In the genomic region with DNA sequence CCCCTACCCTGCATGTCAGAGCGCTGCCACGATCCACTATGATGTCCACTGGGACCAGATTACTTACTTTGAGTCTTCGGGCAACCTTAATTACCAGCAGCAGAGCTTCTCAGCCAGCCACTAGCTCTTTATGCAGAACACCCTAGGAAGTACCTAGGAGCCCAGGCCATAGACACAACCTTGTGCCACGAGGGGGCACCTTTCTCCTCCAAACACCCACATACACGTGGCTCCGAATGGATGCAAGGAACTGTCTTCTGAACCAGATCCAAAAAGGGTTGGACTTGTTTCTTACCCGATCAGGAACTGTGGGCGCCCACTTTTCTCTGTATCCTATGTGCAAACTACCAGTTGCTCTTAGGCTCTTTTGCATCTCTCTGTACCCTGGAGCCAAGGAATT, we compare ENCODE assay signal across 17 mouse cellular contexts. TPM values are rescaled to one million over a fixed set of nuclear protein-coding genes. Genes with fewer than 3 reads are reported as not detected.
A peak's percentile ranks its signal among the peaks of the same experiment; 100 is the strongest.
DNase-seq lines count a peak whose midpoint lies in the region; ATAC-seq and TF ChIP-seq lines count a peak whose summit lies in the region.
"Had no signal": no experiment of that assay in that cellular context is flagged by ENCODE, and none has a peak within 500 bp of the region (broad histone marks: within the 10 kb centered on the region; RNA-seq: fewer than 3 reads in every experiment).

No protein-coding gene starts in this region.

- WGBS in embryonic facial prominence, embryonic 14.5 days, result 43% methylated on average over 8 of the region's 8 CpGs
- WGBS in embryonic facial prominence, embryonic 10.5 days, result 48% methylated on average over 8 of the region's 8 CpGs
- 43% methylated on average over 8 of the region's 8 CpGs for WGBS in lung, embryonic 14.5 days

- ATAC-seq in embryonic facial prominence, embryonic 14.5 days (ENCODE audit: low read depth), result no peak
- ATAC-seq in lung, embryonic 14.5 days (ENCODE audit: insufficient read depth), result no peak
- peak; percentile 75 for ATAC-seq in megakaryocyte progenitor cell, adult 5-6 weeks (replicated peaks; ENCODE audit: poor library complexity)
- no peak for ATAC-seq in monocyte, adult 5-6 weeks (replicated peaks; ENCODE audit: insufficient number of reproducible peaks, low FRiP score, low TSS enrichment, poor library complexity, severe bottlenecking)
- ATAC-seq: Patski had no signal

- no peaks in the 10 kb centered on the region for H3K4me1 ChIP-seq in embryonic facial prominence, embryonic 14.5 days (ENCODE audit: control insufficient read depth, insufficient read depth, low read length)
- H3K4me1 ChIP-seq in embryonic facial prominence, embryonic 10.5 days, result no peaks in the 10 kb centered on the region
- H3K4me1 ChIP-seq in lung, embryonic 14.5 days (ENCODE audit: insufficient read depth), result no peaks in the 10 kb centered on the region
- H3K4me1 ChIP-seq: liver, embryonic 13.5 days; neural tube, embryonic 15.5 days had no signal

- peak; percentile 8 for DNase-seq in embryonic facial prominence, embryonic 14.5 days (ENCODE audit: low spot score)
- DNase-seq in embryonic facial prominence, embryonic 10.5 days (ENCODE audit: low spot score), result no peak
- peak; percentile 10 for DNase-seq in lung, embryonic 14.5 days
- DNase-seq in lung, postnatal 36 days, result no peak
- peak; percentile 23 for DNase-seq in MN1 (ENCODE audit: low spot score)
- no peak for DNase-seq in right cerebral cortex, postnatal 36 days (ENCODE audit: low spot score in 2 of 2)
- DNase-seq: cerebellum, adult 8-10 months; liver, embryonic 13.5 days; spleen, adult 18-20 months; thymus, adult 18-20 months had no signal

- H3K27ac ChIP-seq in embryonic facial prominence, embryonic 14.5 days (replicated peaks; ENCODE audit: low read depth, low read length), result no peak overlapping the region
- H3K27ac ChIP-seq in embryonic facial prominence, embryonic 10.5 days (replicated peaks), result no peak overlapping the region
- no peak overlapping the region for H3K27ac ChIP-seq in lung, embryonic 14.5 days (ENCODE audit: low read depth)
- H3K27ac ChIP-seq: heart, adult 2 months; liver, embryonic 13.5 days; neural tube, embryonic 15.5 days had no signal

- no peaks in the 10 kb centered on the region for H3K36me3 ChIP-seq in embryonic facial prominence, embryonic 14.5 days (ENCODE audit: control insufficient read depth, insufficient read depth, low read length)
- no peaks in the 10 kb centered on the region for H3K36me3 ChIP-seq in embryonic facial prominence, embryonic 10.5 days (replicated peaks)
- H3K36me3 ChIP-seq in lung, embryonic 14.5 days (ENCODE audit: insufficient read depth), result no peaks in the 10 kb centered on the region
- H3K36me3 ChIP-seq: liver, embryonic 13.5 days; neural tube, embryonic 15.5 days had no signal

- no peak for TF ChIP-seq CTCF in lung, embryonic 14.5 days (IDR thresholded peaks at IDR 0.05; ENCODE audit: low read depth)

- no peaks in the 10 kb centered on the region for H3K27me3 ChIP-seq in embryonic facial prominence, embryonic 14.5 days (replicated peaks; ENCODE audit: control insufficient read depth, insufficient read depth, low read length)
- no peaks in the 10 kb centered on the region for H3K27me3 ChIP-seq in embryonic facial prominence, embryonic 10.5 days (replicated peaks; ENCODE audit: low read depth, poor library complexity, severe bottlenecking)
- no peaks in the 10 kb centered on the region for H3K27me3 ChIP-seq in lung, embryonic 14.5 days (ENCODE audit: insufficient read depth, low read length)
- H3K27me3 ChIP-seq: liver, embryonic 13.5 days; neural tube, embryonic 15.5 days had no signal

- no peak overlapping the region for H3K4me3 ChIP-seq in embryonic facial prominence, embryonic 14.5 days (ENCODE audit: low read depth, low read length)
- H3K4me3 ChIP-seq in embryonic facial prominence, embryonic 10.5 days, result no peak overlapping the region
- H3K4me3 ChIP-seq in lung, embryonic 14.5 days (ENCODE audit: low read depth, low read length), result no peak overlapping the region
- H3K4me3 ChIP-seq: heart, adult 2 months; liver, embryonic 13.5 days; neural tube, embryonic 15.5 days had no signal

- H3K9ac ChIP-seq in embryonic facial prominence, embryonic 14.5 days (ENCODE audit: low read depth, low read length), result no peak overlapping the region
- H3K9ac ChIP-seq in lung, embryonic 14.5 days, result no peak overlapping the region
- H3K9ac ChIP-seq: liver, embryonic 13.5 days; neural tube, embryonic 15.5 days had no signal

- no peak overlapping the region for H3K4me2 ChIP-seq in embryonic facial prominence, embryonic 14.5 days (ENCODE audit: low read depth, low read length)
- no peak overlapping the region for H3K4me2 ChIP-seq in lung, embryonic 14.5 days
- H3K4me2 ChIP-seq: liver, embryonic 13.5 days; neural tube, embryonic 15.5 days had no signal

- H3K9me3 ChIP-seq in embryonic facial prominence, embryonic 14.5 days (ENCODE audit: control insufficient read depth, low read length), result no peaks in the 10 kb centered on the region
- H3K9me3 ChIP-seq in embryonic facial prominence, embryonic 10.5 days, result no peaks in the 10 kb centered on the region
- H3K9me3 ChIP-seq in lung, embryonic 14.5 days (ENCODE audit: low read depth, low read length), result no peaks in the 10 kb centered on the region
- H3K9me3 ChIP-seq: liver, embryonic 13.5 days; neural tube, embryonic 15.5 days had no signal

RNA-seq across cellular contexts. Expression of a gene that starts 22.1 kb away (rescaled TPM):
- not detected in 2 replicates for polyA plus RNA-seq in embryonic facial prominence, embryonic 14.5 days (2014; fragmentation: Nextera tagmentation; extraction: Ambion mirVana)
- not detected in 2 replicates for polyA plus RNA-seq in embryonic facial prominence, embryonic 10.5 days (2016; fragmentation: Nextera tagmentation; extraction: Ambion mirVana)
- polyA plus RNA-seq in lung, embryonic 14.5 days (2014; fragmentation: Nextera tagmentation; extraction: Ambion mirVana), result not detected in 2 replicates
- not detected in 2 replicates for total RNA-seq in megakaryocyte progenitor cell, adult 5-6 weeks (2015)
- total RNA-seq in megakaryocyte progenitor cell, adult 5-6 weeks (2017), result not detected in 2 replicates
- 0.21 TPM in 1 of 3 replicates, not detected in the others for total RNA-seq in monocyte, adult 5-6 weeks (2017)
- total RNA-seq: gastrocnemius, adult 18-20 months; heart, adult 2 months; heart, postnatal 10 days had no signal
- polyA plus RNA-seq: heart, adult 2 months; liver, embryonic 13.5 days; neural tube, embryonic 15.5 days; Patski had no signal

Comparison
In these comparisons a context has a peak if more than half of its experiments do, and no peak if none do; other contexts are left out.
1. DNase-seq: peak in embryonic facial prominence, embryonic 14.5 days (single experiment), lung, embryonic 14.5 days (single experiment) and MN1 (single experiment); none in embryonic facial prominence, embryonic 10.5 days (single experiment), lung, postnatal 36 days (single experiment) and right cerebral cortex, postnatal 36 days (0 of 2).